Mouse (Mus musculus) hindbrain, embryonic 10.5 days (tissue): ENCODE results near the gene Mcm5. TPM values are rescaled to one million over a fixed set of nuclear protein-coding genes. Genes with fewer than 3 reads are reported as not detected.

Experiments
- DNase-seq: peaks from one replicate; pipeline ENCODE4 v3.0.0-alpha.2; 2017; ENCODE audit warnings: low spot score
- H3K27ac ChIP-seq: fragments of 300-500 bp; sonication (generic); 2 replicates; pipeline ENCODE4 v1.5.1; 2016; ENCODE audit warnings: mild to moderate bottlenecking, moderate library complexity
- H3K27me3 ChIP-seq: fragments of 300-500 bp; sonication (generic); 2 replicates; pipeline ENCODE4 v1.6.1; 2016; ENCODE audit warnings: mild to moderate bottlenecking; ENCODE audit not compliant: poor library complexity, insufficient read depth, severe bottlenecking
- H3K36me3 ChIP-seq: fragments of 300-500 bp; sonication (generic); 2 replicates; pipeline ENCODE4 v1.6.1; 2016; ENCODE audit warnings: mild to moderate bottlenecking, moderate library complexity
- H3K4me1 ChIP-seq: fragments of 300-500 bp; sonication (generic); replicated peaks from 2 replicates; pipeline ENCODE4 v1.6.1; 2016; ENCODE audit warnings: mild to moderate bottlenecking
- H3K4me3 ChIP-seq: fragments of 300-500 bp; sonication (generic); 2 replicates; pipeline ENCODE4 v1.5.1; 2016; ENCODE audit warnings: mild to moderate bottlenecking, moderate library complexity
- H3K9me3 ChIP-seq: fragments of 300-500 bp; sonication (generic); 2 replicates; pipeline ENCODE4 v1.6.1; 2016; ENCODE audit warnings: mild to moderate bottlenecking, moderate library complexity
- WGBS: fragments of 180-500 bp; shearing (Covaris S2); methylation state at CpG from one replicate; pipeline ENCODE4 v1.1.7; 2016; 5-methylcytosine and 5-hydroxymethylcytosine counted together
- polyA plus RNA-seq: library from polyadenylated mRNA; unstranded; fragments of >200 nt; fragmentation: Nextera tagmentation; extraction: Ambion mirVana; gene quantifications from 2 replicates; pipeline ENCODE4 v1.2.1, GENCODE M21; 2016

Gene Mcm5
- polyA plus RNA-seq, 1 experiment from 2014 or later = 235 TPM

GRCm38 (mm10) chr8:75110093-75110492 lies 724 bp downstream of the Mcm5 start:
- Histone ChIP-seq H3K4me1 (peaks cover 28% of the 10 kb centered on the region), H3K36me3 (peaks cover 45% of the 10 kb centered on the region), H3K9me3 (no peaks in the 10 kb centered on the region), H3K4me3 (peak overlapping the region; percentile 80), H3K27me3 (no peaks in the 10 kb centered on the region), H3K27ac (peak overlapping the region; percentile 97)
- WGBS = 24% methylated on average over 13 of the region's 13 CpGs
- no peak for DNase-seq

GRCm38 (mm10) chr8:75118505-75118904 lies 9.1 kb downstream of the Mcm5 start:
- H3K27ac ChIP-seq = no peak overlapping the region
- H3K36me3 ChIP-seq = peaks cover 100% of the 10 kb centered on the region

GRCm38 (mm10) chr8:75119287-75119686 lies 9.9 kb downstream of the Mcm5 start:
- H3K4me1 ChIP-seq = no peaks in the 10 kb centered on the region
- H3K27ac ChIP-seq = no peak overlapping the region
- H3K4me3 ChIP-seq = no peak overlapping the region
- H3K27me3 ChIP-seq = no peaks in the 10 kb centered on the region
- peaks cover 100% of the 10 kb centered on the region for H3K36me3 ChIP-seq
- WGBS = 92% methylated on average over 2 of the region's 2 CpGs
- no peaks in the 10 kb centered on the region for H3K9me3 ChIP-seq
- no peak for DNase-seq

More at GRCm38 (mm10) chr8:75118505-75118904, 9.1 kb downstream of the Mcm5 start:
- WGBS = 96% methylated on average over 1 of the region's 1 CpGs
- H3K9me3 ChIP-seq = no peaks in the 10 kb centered on the region
- no peaks in the 10 kb centered on the region for H3K4me1 ChIP-seq
- no peaks in the 10 kb centered on the region for H3K27me3 ChIP-seq
- no peak for DNase-seq
- H3K4me3 ChIP-seq = no peak overlapping the region

- Histone ChIP-seq H3K9me3 (no peaks in the 10 kb centered on the region), H3K27ac (no peak overlapping the region), H3K4me1 (no peaks in the 10 kb centered on the region), H3K27me3 (no peaks in the 10 kb centered on the region), H3K4me3 (no peak overlapping the region), H3K36me3 (peaks cover 100% of the 10 kb centered on the region)
- WGBS = 93% methylated on average over 2 of the region's 2 CpGs
- DNase-seq = no peak
Observed at GRCm38 (mm10) chr8:75119747-75120146, 10.4 kb downstream of the Mcm5 start.

GRCm38 (mm10) chr8:75127406-75127805 lies 18.0 kb downstream of the Mcm5 start:
- no peaks in the 10 kb centered on the region for H3K4me1 ChIP-seq
- 90% methylated on average over 1 of the region's 1 CpGs for WGBS
- peaks cover 98% of the 10 kb centered on the region for H3K36me3 ChIP-seq
- no peaks in the 10 kb centered on the region for H3K9me3 ChIP-seq
- no peak for DNase-seq
- H3K27me3 ChIP-seq = no peaks in the 10 kb centered on the region
- no peak overlapping the region for H3K4me3 ChIP-seq
- H3K27ac ChIP-seq = no peak overlapping the region

GRCm38 (mm10) chr8:75132485-75132884 lies 23.1 kb downstream of the Mcm5 start:
- Histone ChIP-seq H3K36me3 (peaks cover 47% of the 10 kb centered on the region), H3K27ac (no peak overlapping the region), H3K27me3 (no peaks in the 10 kb centered on the region), H3K9me3 (no peaks in the 10 kb centered on the region), H3K4me3 (no peak overlapping the region), H3K4me1 (no peaks in the 10 kb centered on the region)
- no peak for DNase-seq
- 11% methylated on average over 3 of the region's 3 CpGs for WGBS

GRCm38 (mm10) chr8:75133399-75133798 lies 24.0 kb downstream of the Mcm5 start:
- WGBS = 89% methylated on average over 2 of the region's 2 CpGs
- Histone ChIP-seq H3K4me3 (no peak overlapping the region), H3K4me1 (no peaks in the 10 kb centered on the region), H3K27ac (no peak overlapping the region), H3K27me3 (no peaks in the 10 kb centered on the region), H3K9me3 (no peaks in the 10 kb centered on the region), H3K36me3 (peaks cover 38% of the 10 kb centered on the region)
- DNase-seq = no peak

GRCm38 (mm10) chr8:75134603-75135391 lies 25.4 kb downstream of the Mcm5 start:
- whole genome bisulfite sequencing = 61% methylated on average over 2 of the region's 2 CpGs
- Histone ChIP-seq H3K36me3 (peaks cover 24% of the 10 kb centered on the region), H3K4me3 (no peak overlapping the region), H3K9me3 (no peaks in the 10 kb centered on the region), H3K27me3 (no peaks in the 10 kb centered on the region), H3K27ac (no peak overlapping the region), H3K4me1 (no peaks in the 10 kb centered on the region)
- DNase-seq = no peak

GRCm38 (mm10) chr8:75135756-75136155 lies 26.4 kb downstream of the Mcm5 start:
- no peak overlapping the region for H3K27ac ChIP-seq
- 77% methylated on average over 1 of the region's 1 CpGs for WGBS
- DNase-seq = no peak
- H3K27me3 ChIP-seq = no peaks in the 10 kb centered on the region
- no peak overlapping the region for H3K4me3 ChIP-seq
- H3K4me1 ChIP-seq = no peaks in the 10 kb centered on the region
- H3K9me3 ChIP-seq = no peaks in the 10 kb centered on the region
- peaks cover 15% of the 10 kb centered on the region for H3K36me3 ChIP-seq

- Histone ChIP-seq H3K4me3 (no peak overlapping the region), H3K27ac (no peak overlapping the region), H3K4me1 (no peaks in the 10 kb centered on the region), H3K36me3 (peaks cover 10% of the 10 kb centered on the region), H3K27me3 (no peaks in the 10 kb centered on the region), H3K9me3 (no peaks in the 10 kb centered on the region)
- 82% methylated on average over 2 of the region's 2 CpGs for WGBS
- no peak for DNase-seq
Observed at GRCm38 (mm10) chr8:75136256-75136655, 26.9 kb downstream of the Mcm5 start.

- H3K9me3 ChIP-seq = no peaks in the 10 kb centered on the region
- no peaks in the 10 kb centered on the region for H3K27me3 ChIP-seq
- H3K36me3 ChIP-seq = no peaks in the 10 kb centered on the region
- WGBS = 62% methylated on average over 3 of the region's 3 CpGs
- no peak overlapping the region for H3K4me3 ChIP-seq
- H3K27ac ChIP-seq = no peak overlapping the region
- H3K4me1 ChIP-seq = no peaks in the 10 kb centered on the region
- no peak for DNase-seq
Observed at GRCm38 (mm10) chr8:75137536-75137935, 28.2 kb downstream of the Mcm5 start.

GRCm38 (mm10) chr8:75150911-75151610 lies 41.7 kb downstream of the Mcm5 start:
- no peaks in the 10 kb centered on the region for H3K27me3 ChIP-seq
- H3K4me1 ChIP-seq = no peaks in the 10 kb centered on the region
- no peak overlapping the region for H3K27ac ChIP-seq
- no peak for DNase-seq
- H3K36me3 ChIP-seq = no peaks in the 10 kb centered on the region
- no peaks in the 10 kb centered on the region for H3K9me3 ChIP-seq
- WGBS = 75% methylated on average over 5 of the region's 5 CpGs
- no peak overlapping the region for H3K4me3 ChIP-seq

GRCm38 (mm10) chr8:75151743-75152142 lies 42.4 kb downstream of the Mcm5 start:
- H3K9me3 ChIP-seq = no peaks in the 10 kb centered on the region
- no peak overlapping the region for H3K27ac ChIP-seq
- no peak for DNase-seq
- H3K4me3 ChIP-seq = no peak overlapping the region
- H3K36me3 ChIP-seq = no peaks in the 10 kb centered on the region
- H3K27me3 ChIP-seq = no peaks in the 10 kb centered on the region
- H3K4me1 ChIP-seq = no peaks in the 10 kb centered on the region
- WGBS = 82% methylated on average over 4 of the region's 4 CpGs
